Mouse (Mus musculus) layer of hippocampus, adult 18-20 months (tissue): ENCODE measurements around the gene Tex21. TPM values are rescaled to one million over a fixed set of nuclear protein-coding genes. Genes with fewer than 3 reads are reported as not detected.
"Not testable (repeated sequence)": the region's sequence is repeated elsewhere in the genome, so short reads cannot be mapped to it uniquely, and the experiment has no call there.

Source experiments
- DNase-seq, 2 experiments: peaks; one replicate each; pipeline ENCODE4 v3.0.0; 2022; ENCODE audit warnings: low spot score in 2 of 2
- total RNA-seq, 2 experiments: library from RNA; stranded (reverse); gene quantifications; 2 replicates each; pipeline ENCODE4 v1.2.3; 2021

The Tex21 gene
- total RNA-seq, 2 experiments from 2014 or later: not detected

DNA sequence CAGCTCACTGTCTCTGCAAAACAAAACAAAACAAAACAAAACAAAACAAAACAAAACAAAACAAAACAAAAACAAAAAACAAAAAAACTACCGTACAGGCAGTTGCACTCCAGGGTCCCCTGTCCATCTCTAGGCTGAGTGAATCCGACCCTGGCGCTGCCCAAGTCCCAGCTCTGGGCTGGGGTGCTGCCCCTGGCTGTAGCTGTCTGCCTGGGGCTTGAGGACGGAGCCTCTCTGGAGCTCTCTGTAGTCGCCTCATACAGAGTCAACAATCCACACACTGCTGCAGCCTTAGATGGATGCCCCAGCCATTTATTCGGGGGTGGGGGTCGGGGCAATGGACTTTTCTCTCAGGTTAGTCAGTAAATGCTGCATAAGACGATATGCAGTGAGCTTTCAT is 49.5 kb downstream of the Tex21 start:
- DNase-seq: no peak

- peak; percentile 73 to 92 for DNase-seq
These were observed 49.9 kb downstream of the Tex21 start for GRCm38 (mm10) chr12:76196709-76197054.

DNA sequence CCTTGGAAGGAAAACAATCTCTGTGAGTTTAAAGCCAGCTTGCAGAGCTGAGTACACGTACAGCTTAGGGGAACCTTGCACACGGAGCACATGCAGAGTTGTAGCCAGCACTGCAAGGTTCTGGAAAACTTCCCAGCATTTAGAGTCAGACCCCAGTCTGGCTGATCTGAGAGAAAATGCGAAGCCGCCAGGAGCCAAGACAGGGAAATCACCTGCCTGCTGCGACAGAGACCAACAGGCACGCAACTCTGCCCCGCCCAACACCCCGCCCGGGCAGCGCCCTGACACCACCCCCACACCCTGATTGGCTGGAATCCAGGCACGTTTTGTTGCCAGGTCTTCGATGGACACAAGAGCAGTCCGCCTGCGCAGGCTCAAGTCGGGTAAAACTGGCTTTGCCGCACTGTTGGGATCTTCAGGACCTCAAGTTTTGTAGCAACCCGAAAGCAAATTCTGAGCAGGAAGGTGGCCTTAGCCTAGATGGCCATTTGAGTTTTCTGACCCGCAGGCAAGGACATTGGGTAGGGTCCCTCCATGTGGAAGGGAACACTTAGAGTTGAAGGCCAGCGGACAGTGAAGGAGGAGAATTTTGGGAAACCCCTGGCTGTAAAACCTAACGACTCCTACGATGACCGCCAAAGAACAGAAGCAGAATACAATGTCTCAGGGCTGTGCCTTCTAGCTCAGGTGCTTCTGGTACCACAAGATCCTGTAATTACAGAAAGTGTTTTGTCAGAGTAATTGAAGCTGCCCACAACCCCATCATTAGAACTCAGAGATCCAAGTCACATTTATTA is 50.4 kb downstream of the Tex21 start:
- DNase-seq: peak; percentile 22 to 34

DNA sequence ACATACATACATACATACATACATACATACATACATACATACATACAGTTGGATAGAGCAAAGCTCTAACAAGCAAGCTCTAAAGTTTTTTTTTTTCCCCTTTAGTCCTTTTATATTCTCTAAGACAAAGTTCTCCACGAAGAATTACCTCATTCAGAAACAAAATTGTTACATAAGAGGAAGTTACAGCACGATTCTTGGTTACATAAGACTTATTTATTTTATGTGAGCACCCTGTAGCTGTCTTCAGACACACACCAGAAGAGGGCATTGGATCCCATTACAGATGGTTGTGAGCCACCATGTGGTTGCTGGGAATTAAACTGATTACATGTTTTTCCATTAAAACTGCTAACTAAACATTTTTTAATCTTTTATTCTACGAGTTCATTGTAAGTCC is 52.0 kb downstream of the Tex21 start:
- peak in 1 of 2 experiments; percentile 37 for DNase-seq

- peak in 1 of 2 experiments; percentile 49 for DNase-seq
These were observed 55.6 kb downstream of the Tex21 start for GRCm38 (mm10) chr12:76190940-76191339.

GRCm38 (mm10) chr12:76187849-76188248 is 58.7 kb downstream of the Tex21 start:
- DNase-seq: peak in 1 of 2 experiments; percentile 45

- DNase-seq: no peak
These were observed 60.1 kb downstream of the Tex21 start for GRCm38 (mm10) chr12:76186473-76186872.

- DNase-seq: no peak
These were observed 61.3 kb downstream of the Tex21 start for GRCm38 (mm10) chr12:76185167-76185816.

DNA sequence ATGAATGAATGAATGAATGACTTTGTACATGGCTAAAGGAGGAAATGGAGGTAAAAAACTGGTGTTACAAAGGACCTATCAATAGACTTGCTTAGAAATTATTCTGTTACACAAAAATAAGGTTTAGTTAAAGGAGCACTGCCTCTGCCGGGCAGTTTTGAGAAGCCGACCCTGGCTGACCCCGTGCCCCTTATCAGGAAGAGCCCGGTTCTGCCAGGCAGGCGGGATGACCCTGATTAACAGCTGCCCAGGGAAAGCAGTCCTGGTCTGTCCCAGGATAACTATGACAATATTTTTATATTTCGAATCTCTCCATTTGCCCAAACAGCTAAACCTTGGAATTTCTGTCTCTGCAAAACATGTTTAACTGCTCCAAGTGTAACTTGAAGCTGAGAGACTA is 62.3 kb downstream of the Tex21 start:
- no peak for DNase-seq

DNA sequence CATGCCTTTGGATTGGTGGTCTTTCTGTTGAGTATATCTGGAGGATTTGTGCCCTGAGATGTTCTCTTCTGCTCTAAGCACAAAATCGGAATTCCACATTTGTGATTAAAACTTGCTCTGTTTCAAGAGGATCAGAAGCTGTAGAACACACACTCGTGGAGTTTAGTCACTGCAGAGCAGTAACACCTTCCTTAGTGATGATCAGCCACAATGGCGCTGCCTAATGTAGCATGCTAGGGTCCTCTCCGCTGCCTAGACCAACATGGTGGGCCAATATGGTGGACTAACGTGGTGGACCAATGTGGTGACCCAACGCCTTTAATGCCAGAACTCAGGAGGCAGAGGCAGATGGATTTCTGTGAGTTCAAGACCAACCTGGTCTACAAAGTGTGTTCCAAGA is 63.7 kb downstream of the Tex21 start:
- DNase-seq: no peak

DNA sequence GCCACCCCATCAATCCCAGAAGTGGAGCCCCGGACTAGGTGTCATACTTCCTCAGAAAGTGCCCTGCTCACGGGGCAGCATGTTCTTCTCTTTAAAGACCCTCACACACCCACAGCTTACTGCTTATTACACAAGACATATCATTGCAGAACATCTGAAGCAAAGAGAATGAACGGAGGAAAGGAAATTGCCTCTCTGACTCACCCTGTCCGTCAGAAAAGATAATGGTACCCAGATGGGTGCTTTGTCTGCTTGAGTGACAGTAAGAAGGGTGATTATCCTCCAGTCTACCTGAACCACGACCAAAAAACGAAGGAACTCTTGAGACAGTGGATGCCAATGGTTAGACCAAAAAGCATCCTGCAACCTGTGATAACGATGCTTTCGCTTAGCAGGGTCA is 65.1 kb downstream of the Tex21 start:
- DNase-seq: no peak

GRCm38 (mm10) chr12:76180442-76180841 is 66.1 kb downstream of the Tex21 start:
- DNase-seq: no peak

DNA sequence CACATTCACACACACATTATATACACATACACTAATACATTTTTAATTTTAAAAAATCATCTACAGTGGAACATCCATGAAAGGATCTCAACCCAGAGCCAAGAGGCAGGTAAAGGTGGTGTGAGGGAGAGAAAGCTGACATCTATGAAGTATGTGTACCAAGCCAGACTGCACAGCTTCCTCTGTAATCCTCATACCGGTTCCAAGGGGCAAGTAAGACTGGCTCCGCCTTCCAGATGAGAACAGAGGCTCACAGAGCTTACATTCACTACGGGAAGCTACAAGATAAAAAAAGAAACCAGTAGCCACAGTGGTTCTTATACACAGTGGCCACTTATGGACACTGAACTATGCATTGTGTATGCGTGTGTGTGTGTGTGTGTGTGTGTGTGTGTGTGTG is 67.0 kb downstream of the Tex21 start:
- no peak for DNase-seq

- no peak for DNase-seq
These were observed 67.5 kb downstream of the Tex21 start for GRCm38 (mm10) chr12:76179051-76179450.

- DNase-seq: peak; percentile 21 to 69
These were observed 68.6 kb downstream of the Tex21 start for GRCm38 (mm10) chr12:76177864-76178518.

- DNase-seq: no peak
These were observed 69.3 kb downstream of the Tex21 start, which contains the start of gene Esr2 for GRCm38 (mm10) chr12:76177000-76177863. Gene Esr2, minus strand, starts transcription at chr12:76177259.

DNA sequence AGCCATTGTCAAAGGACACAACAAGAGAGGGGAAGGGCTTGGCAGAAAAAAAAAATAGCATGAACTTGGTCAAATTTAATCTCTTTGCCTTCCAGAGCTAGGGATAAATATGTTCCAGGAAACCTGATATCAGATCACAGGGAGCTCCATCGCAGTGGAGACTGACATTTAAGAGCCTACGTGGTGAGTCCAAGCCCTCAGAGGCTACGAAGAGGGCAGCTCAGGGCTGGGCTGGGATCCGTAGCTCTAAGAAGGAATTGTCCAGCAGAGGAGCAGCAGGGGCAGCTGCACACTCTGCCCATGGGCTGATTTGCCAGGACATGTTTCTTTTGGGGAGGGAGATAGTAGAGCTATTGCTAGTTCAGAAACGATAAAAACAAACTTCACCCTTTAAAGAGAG is 80.9 kb downstream of the Tex21 start:
- no peak for DNase-seq

GRCm38 (mm10) chr12:76152389-76152788 is 94.2 kb downstream of the Tex21 start:
- DNase-seq: not testable (repeated sequence)
